Mouse (Mus musculus) kidney, postnatal 10 days (tissue): ENCODE measurements around the gene Oas1a.
"Not testable (repeated sequence)": the region's sequence is repeated elsewhere in the genome, so short reads cannot be mapped to it uniquely, and the experiment has no call there.

Experiments used
- DNase-seq: peaks from one replicate; pipeline ENCODE4 v3.0.0; 2021; ENCODE audit warnings: mixed read lengths

The Oas1a gene

GRCm38 (mm10) chr5:120906791-120907733 is at the start of gene Oas1a:
Oas1a (minus strand) TSS chr5:120907521.
- DNase-seq, result not testable (repeated sequence)

- peak; percentile 16 for DNase-seq
Measured at GRCm38 (mm10) chr5:120953974-120954373, 46.7 kb upstream of the Oas1a start.

GRCm38 (mm10) chr5:120952242-120952770 is 45.0 kb upstream of the Oas1a start:
- DNase-seq, result no peak

GRCm38 (mm10) chr5:120942076-120942475 is 34.8 kb upstream of the Oas1a start:
- no peak for DNase-seq

GRCm38 (mm10) chr5:120938586-120938985 is 31.3 kb upstream of the Oas1a start:
- no peak for DNase-seq

- DNase-seq, result no peak
Measured at GRCm38 (mm10) chr5:120937841-120938240, 30.5 kb upstream of the Oas1a start.

- no peak for DNase-seq
Measured at GRCm38 (mm10) chr5:120933966-120934365, 26.6 kb upstream of the Oas1a start.

GRCm38 (mm10) chr5:120927036-120927435 is 19.7 kb upstream of the Oas1a start:
- DNase-seq, result no peak

GRCm38 (mm10) chr5:120926311-120926710 is 19.0 kb upstream of the Oas1a start:
- not testable (repeated sequence) for DNase-seq

GRCm38 (mm10) chr5:120924520-120924919 is 17.2 kb upstream of the Oas1a start:
- DNase-seq, result not testable (repeated sequence)

- DNase-seq, result no peak
Measured at GRCm38 (mm10) chr5:120923969-120924368, 16.6 kb upstream of the Oas1a start.

- DNase-seq, result no peak
Measured at GRCm38 (mm10) chr5:120920296-120920695, 13.0 kb upstream of the Oas1a start.

GRCm38 (mm10) chr5:120919156-120919935 is 12.0 kb upstream of the Oas1a start:
- DNase-seq, result not testable (repeated sequence)

GRCm38 (mm10) chr5:120914204-120914603 is 6.9 kb upstream of the Oas1a start, which contains the start of gene Oas1d:
Oas1d (plus strand) TSS chr5:120914536.
- not testable (repeated sequence) for DNase-seq

GRCm38 (mm10) chr5:120908196-120908920 is 1.0 kb upstream of the Oas1a start:
- DNase-seq, result no peak

GRCm38 (mm10) chr5:120902056-120902455 is 5.3 kb downstream of the Oas1a start:
- no peak for DNase-seq

- no peak for DNase-seq
Measured at GRCm38 (mm10) chr5:120900666-120901065, 6.7 kb downstream of the Oas1a start.

GRCm38 (mm10) chr5:120898726-120899125 is 8.6 kb downstream of the Oas1a start:
- DNase-seq, result no peak

GRCm38 (mm10) chr5:120898307-120898706 is 9.0 kb downstream of the Oas1a start:
- no peak for DNase-seq

- no peak for DNase-seq
Measured at GRCm38 (mm10) chr5:120895231-120895900, 12.0 kb downstream of the Oas1a start.

GRCm38 (mm10) chr5:120894692-120895091 is 12.6 kb downstream of the Oas1a start:
- not testable (repeated sequence) for DNase-seq

- not testable (repeated sequence) for DNase-seq
Measured at GRCm38 (mm10) chr5:120893866-120894265, 13.5 kb downstream of the Oas1a start.
